Mouse (Mus musculus): Measurements from ENCODE around the gene Chn1. TPM values are rescaled to one million over a fixed set of nuclear protein-coding genes. Genes with fewer than 3 reads are reported as not detected.

The Chn1 gene
- polyA plus RNA-seq, 1 experiment from 2014 or later, result 15.1 TPM

- H3K9ac ChIP-seq, result no peak overlapping the region
- peaks cover 28% of the 10 kb centered on the region for H3K4me1 ChIP-seq
- no peak overlapping the region for H3K27ac ChIP-seq
- WGBS, result 60% methylated on average over 10 of the region's 10 CpGs
- H3K4me2 ChIP-seq, result no peak overlapping the region
- no peak for ATAC-seq (replicated peaks; ENCODE audit: low FRiP score)
- H3K27me3 ChIP-seq, result peaks cover 4% of the 10 kb centered on the region; the same call in 1 of the 2 replicates
- H3K9me3 ChIP-seq (replicated peaks), result no peaks in the 10 kb centered on the region
- H3K36me3 ChIP-seq, result no peaks in the 10 kb centered on the region
- no peak overlapping the region for H3K4me3 ChIP-seq (replicated peaks)
These were observed 188.6 kb downstream of the Chn1 start for GRCm38 (mm10) chr2:73586392-73587108.

- H3K27ac ChIP-seq, result 0 out of 2 replicates have a peak overlapping the region, but pooled peaks have one; percentile 19
- WGBS, result 17% methylated on average over 12 of the region's 12 CpGs
- no peaks in the 10 kb centered on the region for H3K36me3 ChIP-seq
- no peaks in the 10 kb centered on the region for H3K9me3 ChIP-seq (replicated peaks)
- H3K27me3 ChIP-seq, result peaks cover 4% of the 10 kb centered on the region; the same call in 1 of the 2 replicates
- H3K4me3 ChIP-seq (replicated peaks), result peak overlapping the region; percentile 50
- ATAC-seq (replicated peaks; ENCODE audit: low FRiP score), result peak; percentile 49; the same call in 1 of the 2 replicates
- peaks cover 24% of the 10 kb centered on the region for H3K4me1 ChIP-seq
- peak overlapping the region; percentile 62 for H3K4me2 ChIP-seq
- peak overlapping the region; percentile 30 for H3K9ac ChIP-seq
These were observed 189.8 kb downstream of the Chn1 start for GRCm38 (mm10) chr2:73585347-73585831.

GRCm38 (mm10) chr2:73584645-73585346, 190.3 kb downstream of the Chn1 start:
- Histone ChIP-seq H3K4me3 (replicated peaks) (peak overlapping the region; percentile 50), H3K9me3 (replicated peaks) (no peaks in the 10 kb centered on the region), H3K27ac (0 out of 2 replicates have a peak overlapping the region, but pooled peaks have one; percentile 19), H3K36me3 (no peaks in the 10 kb centered on the region), H3K4me1 (peaks cover 19% of the 10 kb centered on the region), H3K4me2 (peak overlapping the region; percentile 62), H3K9ac (peak overlapping the region; percentile 30), H3K27me3 (peaks cover 4% of the 10 kb centered on the region; the same call in 1 of the 2 replicates)
- peak; percentile 90 for ATAC-seq (replicated peaks; ENCODE audit: low FRiP score)
- WGBS, result 3% methylated on average over 16 of the region's 18 CpGs

GRCm38 (mm10) chr2:73580720-73581119, 194.4 kb downstream of the Chn1 start:
- WGBS, result 89% methylated on average over 5 of the region's 5 CpGs

GRCm38 (mm10) chr2:73580166-73580565, 195.0 kb downstream of the Chn1 start, which contains the start of gene Chrna1:
Gene Chrna1, minus strand, starts transcription at chr2:73580338.
- Histone ChIP-seq H3K27me3 (no peaks in the 10 kb centered on the region), H3K36me3 (no peaks in the 10 kb centered on the region), H3K9me3 (replicated peaks) (no peaks in the 10 kb centered on the region), H3K4me2 (no peak within 1 kb of the TSS), H3K27ac (no peak within 1 kb of the TSS), H3K9ac (no peak within 1 kb of the TSS), H3K4me3 (replicated peaks) (no peak within 1 kb of the TSS), H3K4me1 (peaks cover 4% of the 10 kb centered on the region)
- WGBS, result 93% methylated on average over 9 of the region's 9 CpGs
- ATAC-seq (replicated peaks; ENCODE audit: low FRiP score), result no peak

More at GRCm38 (mm10) chr2:73580720-73581119, 194.4 kb downstream of the Chn1 start:
- Histone ChIP-seq H3K9me3 (replicated peaks) (no peaks in the 10 kb centered on the region), H3K27me3 (no peaks in the 10 kb centered on the region), H3K9ac (no peak overlapping the region), H3K4me3 (replicated peaks) (no peak overlapping the region), H3K4me2 (no peak overlapping the region), H3K4me1 (peaks cover 10% of the 10 kb centered on the region), H3K36me3 (no peaks in the 10 kb centered on the region), H3K27ac (no peak overlapping the region)
- no peak for ATAC-seq (replicated peaks; ENCODE audit: low FRiP score)

- Histone ChIP-seq H3K4me1 (no peaks in the 10 kb centered on the region), H3K27ac (no peak overlapping the region), H3K9ac (no peak overlapping the region), H3K4me3 (replicated peaks) (no peak overlapping the region), H3K36me3 (no peaks in the 10 kb centered on the region), H3K27me3 (no peaks in the 10 kb centered on the region), H3K4me2 (no peak overlapping the region), H3K9me3 (replicated peaks) (no peaks in the 10 kb centered on the region)
- 35% methylated on average over 5 of the region's 5 CpGs for WGBS
- ATAC-seq (replicated peaks; ENCODE audit: low FRiP score), result no peak
These were observed 196.0 kb downstream of the Chn1 start for GRCm38 (mm10) chr2:73579168-73579567.

- Histone ChIP-seq H3K27ac (no peak overlapping the region), H3K4me3 (replicated peaks) (no peak overlapping the region), H3K36me3 (no peaks in the 10 kb centered on the region), H3K9me3 (replicated peaks) (no peaks in the 10 kb centered on the region), H3K4me1 (no peaks in the 10 kb centered on the region), H3K27me3 (no peaks in the 10 kb centered on the region), H3K9ac (no peak overlapping the region), H3K4me2 (no peak overlapping the region)
- no peak for ATAC-seq (replicated peaks; ENCODE audit: low FRiP score)
- WGBS, result 82% methylated on average over 6 of the region's 6 CpGs
These were observed 200.7 kb downstream of the Chn1 start for GRCm38 (mm10) chr2:73574418-73574817.

GRCm38 (mm10) chr2:73573556-73573955, 201.6 kb downstream of the Chn1 start:
- H3K9me3 ChIP-seq (replicated peaks), result no peaks in the 10 kb centered on the region
- H3K27ac ChIP-seq, result no peak overlapping the region
- H3K36me3 ChIP-seq, result no peaks in the 10 kb centered on the region
- 92% methylated on average over 4 of the region's 4 CpGs for WGBS
- no peak overlapping the region for H3K4me3 ChIP-seq (replicated peaks)
- no peak for ATAC-seq (replicated peaks; ENCODE audit: low FRiP score)
- no peak overlapping the region for H3K4me2 ChIP-seq
- no peak overlapping the region for H3K9ac ChIP-seq
- no peaks in the 10 kb centered on the region for H3K4me1 ChIP-seq
- H3K27me3 ChIP-seq, result 0 out of 2 replicates have a peak, but pooled peaks cover under 1% of the 10 kb centered on the region

GRCm38 (mm10) chr2:73572539-73573372, 202.4 kb downstream of the Chn1 start:
- H3K27me3 ChIP-seq, result 0 out of 2 replicates have a peak, but pooled peaks cover 6% of the 10 kb centered on the region
- H3K4me3 ChIP-seq (replicated peaks), result peak overlapping the region; percentile 19; the same call in 1 of the 2 replicates
- H3K27ac ChIP-seq, result no peak overlapping the region
- no peaks in the 10 kb centered on the region for H3K9me3 ChIP-seq (replicated peaks)
- peak overlapping the region; percentile 51 for H3K4me2 ChIP-seq
- 35% methylated on average over 23 of the region's 23 CpGs for WGBS
- H3K36me3 ChIP-seq, result no peaks in the 10 kb centered on the region
- peak; percentile 54 for ATAC-seq (replicated peaks; ENCODE audit: low FRiP score)
- H3K9ac ChIP-seq, result no peak overlapping the region
- no peaks in the 10 kb centered on the region for H3K4me1 ChIP-seq

- H3K9me3 ChIP-seq (replicated peaks), result no peaks in the 10 kb centered on the region
- H3K27me3 ChIP-seq, result 0 out of 2 replicates have a peak, but pooled peaks cover 6% of the 10 kb centered on the region
- no peaks in the 10 kb centered on the region for H3K4me1 ChIP-seq
- no peak for ATAC-seq (replicated peaks; ENCODE audit: low FRiP score)
- no peak overlapping the region for H3K27ac ChIP-seq
- H3K36me3 ChIP-seq, result no peaks in the 10 kb centered on the region
- no peak overlapping the region for H3K9ac ChIP-seq
- H3K4me2 ChIP-seq, result no peak overlapping the region
- 65% methylated on average over 6 of the region's 6 CpGs for WGBS
- no peak overlapping the region for H3K4me3 ChIP-seq (replicated peaks)
These were observed 203.2 kb downstream of the Chn1 start for GRCm38 (mm10) chr2:73571901-73572300.

GRCm38 (mm10) chr2:73571304-73571703, 203.8 kb downstream of the Chn1 start:
- no peak for ATAC-seq (replicated peaks; ENCODE audit: low FRiP score)
- Histone ChIP-seq H3K4me3 (replicated peaks) (no peak overlapping the region), H3K9ac (no peak overlapping the region), H3K9me3 (replicated peaks) (no peaks in the 10 kb centered on the region), H3K4me1 (no peaks in the 10 kb centered on the region), H3K36me3 (no peaks in the 10 kb centered on the region), H3K27ac (no peak overlapping the region), H3K4me2 (no peak overlapping the region), H3K27me3 (0 out of 2 replicates have a peak, but pooled peaks cover 6% of the 10 kb centered on the region)
- 93% methylated on average over 9 of the region's 9 CpGs for WGBS
